Mouse (Mus musculus) testis, adult 2 months (tissue): Measurements from ENCODE around the gene Gramd1b. TPM values are rescaled to one million over a fixed set of nuclear protein-coding genes. Genes with fewer than 3 reads are reported as not detected.

Source experiments
- H3K27ac ChIP-seq: fragments of 200-500 bp; 2 replicates; pipeline ENCODE4 v1.5.1; 2012; ENCODE audit warnings: low read depth, low read length; ENCODE audit not compliant: control insufficient read depth, insufficient read depth
- H3K27me3 ChIP-seq: fragments of 200-500 bp; 2 replicates; pipeline ENCODE4 v1.6.1; 2012; ENCODE audit warnings: mild to moderate bottlenecking, low read length, moderate library complexity; ENCODE audit not compliant: control insufficient read depth, insufficient read depth
- H3K36me3 ChIP-seq: fragments of 200-500 bp; 2 replicates; pipeline ENCODE4 v1.6.1; 2012; ENCODE audit warnings: mild to moderate bottlenecking, low read length; ENCODE audit not compliant: control insufficient read depth, insufficient read depth
- H3K4me1 ChIP-seq: fragments of 200-500 bp; 2 replicates; pipeline ENCODE4 v1.6.1; 2012; ENCODE audit warnings: low read length; ENCODE audit not compliant: control insufficient read depth, insufficient read depth
- H3K4me3 ChIP-seq: fragments of 200-500 bp; 2 replicates; pipeline ENCODE4 v1.5.1; 2012; ENCODE audit warnings: low read depth, mild to moderate bottlenecking, low read length, moderate library complexity, mixed read lengths; ENCODE audit not compliant: control insufficient read depth
- CTCF ChIP-seq: fragments of 200-500 bp; IDR thresholded peaks from 2 replicates; pipeline ENCODE4 v1.5.1; 2012; ENCODE audit warnings: low read depth, mild to moderate bottlenecking, inconsistent platforms, low read length, moderate library complexity; ENCODE audit not compliant: control insufficient read depth, insufficient read depth, insufficient replicate concordance
- POLR2A ChIP-seq: fragments of 200-500 bp; IDR thresholded peaks from 2 replicates; pipeline ENCODE4 v1.6.1; 2012; ENCODE audit warnings: low read depth, mild to moderate bottlenecking, inconsistent platforms, low read length, moderate library complexity; ENCODE audit not compliant: control insufficient read depth
- polyA plus RNA-seq: library from polyadenylated mRNA; depleted of rRNA; stranded (reverse); fragments of >200 nt; gene quantifications from 2 replicates; pipeline ENCODE4 v1.2.3, GENCODE M21; 2012

Gene Gramd1b
- polyA plus RNA-seq, 1 experiment, result 143 TPM

DNA sequence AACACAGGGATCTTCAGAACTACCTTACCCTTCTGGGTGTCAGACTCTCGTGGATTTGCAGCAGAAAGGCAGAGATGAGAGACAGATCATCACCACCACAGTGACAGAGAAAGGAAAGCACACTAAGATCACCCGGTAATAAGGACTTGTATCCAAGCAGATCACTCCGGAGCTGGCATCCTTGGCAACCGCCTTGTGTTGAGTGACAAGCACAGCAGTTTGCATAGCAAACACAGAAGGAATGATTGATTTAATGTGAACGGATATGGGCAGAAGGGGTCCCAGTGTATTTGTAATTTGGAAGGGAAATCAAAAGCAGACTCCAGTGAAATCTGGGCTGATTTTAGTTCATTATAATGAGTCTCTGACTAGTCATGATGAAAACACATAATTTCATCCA, 97.9 kb downstream of the Gramd1b start:
- no peak for TF ChIP-seq POLR2A
- no peak for TF ChIP-seq CTCF
- Histone ChIP-seq H3K27ac (no peak overlapping the region), H3K4me1 (no peaks in the 10 kb centered on the region), H3K27me3 (no peaks in the 10 kb centered on the region), H3K36me3 (no peaks in the 10 kb centered on the region), H3K4me3 (no peak overlapping the region)

DNA sequence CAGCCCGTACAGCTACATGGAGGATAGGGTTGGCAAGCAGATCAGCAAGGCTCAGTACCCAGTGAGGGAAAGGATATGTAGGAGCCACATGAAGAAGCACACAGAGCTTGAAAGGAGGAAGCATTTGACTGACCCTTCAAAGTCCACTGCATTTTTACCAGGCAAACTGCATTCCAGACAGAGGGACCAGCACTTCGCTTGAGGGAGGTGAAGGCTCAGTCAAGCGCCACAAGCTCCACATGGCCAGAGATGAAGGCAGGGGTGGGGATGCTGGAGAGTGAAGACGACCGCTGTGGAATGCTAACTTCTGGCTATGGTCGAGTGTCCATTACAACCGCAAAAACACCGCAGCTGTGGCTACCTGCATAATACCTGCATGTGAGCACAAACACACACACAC, 100.2 kb downstream of the Gramd1b start:
- Histone ChIP-seq H3K36me3 (no peaks in the 10 kb centered on the region), H3K4me3 (no peak overlapping the region), H3K27me3 (no peaks in the 10 kb centered on the region), H3K4me1 (no peaks in the 10 kb centered on the region), H3K27ac (no peak overlapping the region)
- no peak for TF ChIP-seq CTCF
- TF ChIP-seq POLR2A, result no peak

DNA sequence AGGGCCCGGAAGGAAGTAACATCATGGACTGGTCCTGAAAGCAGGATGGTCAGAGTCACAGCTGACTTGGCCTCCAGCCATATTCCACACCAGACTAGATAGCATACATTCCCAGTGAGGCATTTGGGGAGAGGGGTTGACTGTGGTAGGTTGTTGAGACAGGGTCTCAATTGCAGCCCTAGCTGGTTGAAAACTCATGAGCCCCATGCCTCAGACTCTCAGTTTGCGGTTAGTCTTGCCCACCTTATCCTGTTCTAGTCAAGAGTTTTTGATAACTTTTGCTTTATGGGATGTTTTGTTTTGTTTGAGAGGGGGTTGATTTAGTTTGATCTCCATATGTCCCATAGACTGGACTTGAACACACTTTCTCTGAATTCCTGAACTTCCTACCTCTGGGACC, 103.5 kb downstream of the Gramd1b start:
- Histone ChIP-seq H3K4me3 (no peak overlapping the region), H3K27ac (no peak overlapping the region), H3K4me1 (no peaks in the 10 kb centered on the region), H3K27me3 (no peaks in the 10 kb centered on the region), H3K36me3 (no peaks in the 10 kb centered on the region)
- TF ChIP-seq CTCF (no peak), POLR2A (no peak)

DNA sequence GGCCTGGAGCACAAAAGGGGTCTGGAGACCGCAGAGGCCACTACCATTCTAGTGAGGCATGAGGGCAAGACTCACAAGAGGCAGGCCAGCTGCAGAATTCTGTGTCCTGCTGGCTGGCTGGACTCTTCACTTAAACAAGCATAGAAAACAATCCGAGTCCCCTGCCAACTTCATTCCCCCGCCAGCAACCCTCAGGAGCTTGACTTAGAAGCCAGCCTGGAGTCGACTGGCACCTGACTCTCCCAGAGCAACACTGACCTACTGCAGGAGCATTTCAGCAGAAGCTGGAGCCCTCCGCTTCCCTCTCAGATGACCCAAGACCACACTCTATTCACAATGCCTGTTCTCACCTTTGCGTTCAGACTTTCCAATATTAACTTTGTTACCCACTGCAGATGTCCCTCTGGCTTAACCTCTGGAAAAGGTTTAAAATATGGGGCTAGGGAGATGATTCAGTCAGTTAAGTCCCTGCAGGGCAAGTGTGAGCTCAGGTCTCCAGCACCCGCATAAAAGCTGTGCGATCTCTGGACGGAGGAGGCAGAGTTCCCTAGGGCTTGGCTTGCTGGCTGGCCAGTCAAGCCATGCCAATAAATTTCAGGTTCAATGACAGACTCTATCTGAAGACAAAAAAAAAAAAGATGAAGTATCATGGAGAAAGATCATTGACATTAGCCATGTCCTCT, 104.8 kb downstream of the Gramd1b start:
- H3K27me3 ChIP-seq, result no peaks in the 10 kb centered on the region
- H3K27ac ChIP-seq, result no peak overlapping the region
- TF ChIP-seq POLR2A (no peak), CTCF (no peak)
- no peaks in the 10 kb centered on the region for H3K4me1 ChIP-seq
- H3K36me3 ChIP-seq, result no peaks in the 10 kb centered on the region
- no peak overlapping the region for H3K4me3 ChIP-seq

DNA sequence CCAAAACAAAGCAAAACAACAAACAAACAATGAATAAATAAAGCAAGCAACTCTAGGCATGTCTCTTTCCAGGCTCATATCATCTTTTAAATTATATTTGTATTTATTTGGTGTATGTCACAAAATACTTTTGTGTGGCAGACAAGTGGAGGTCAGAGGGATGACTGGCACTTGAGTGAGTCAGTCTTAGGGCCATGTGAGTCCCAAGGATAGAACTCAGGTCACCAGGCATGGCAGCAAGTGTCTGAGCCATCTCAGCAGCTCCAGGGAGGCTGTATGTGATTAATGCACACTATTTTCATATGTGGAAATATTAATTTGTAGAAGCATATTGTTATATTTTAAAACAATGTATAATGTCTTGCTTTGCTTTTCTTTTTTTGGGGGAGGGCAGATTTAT, 106.3 kb downstream of the Gramd1b start:
- H3K4me3 ChIP-seq, result no peak overlapping the region
- H3K4me1 ChIP-seq, result no peaks in the 10 kb centered on the region

DNA sequence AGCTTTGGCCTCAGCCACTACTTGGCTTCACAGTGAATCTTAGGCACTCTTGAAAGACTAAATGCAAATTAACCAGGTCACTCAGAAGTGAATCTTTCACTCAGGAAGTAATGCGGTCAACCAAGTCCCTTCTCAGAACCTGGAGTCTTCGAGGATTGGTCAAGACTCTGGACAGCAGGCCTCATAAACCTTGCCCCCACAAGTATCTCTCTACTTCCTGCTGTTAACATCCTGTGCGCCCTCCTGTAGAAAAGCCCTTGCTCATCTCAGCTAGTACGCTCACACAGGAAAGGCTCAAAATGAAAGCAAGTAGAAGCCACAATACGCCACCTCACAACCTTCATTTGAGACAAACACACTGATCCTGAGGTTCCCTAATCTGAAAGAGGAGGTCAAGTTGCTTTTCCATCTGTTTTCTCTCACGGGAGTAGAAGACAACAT, 107.7 kb downstream of the Gramd1b start:
- Histone ChIP-seq H3K27ac (no peak overlapping the region), H3K4me1 (no peaks in the 10 kb centered on the region), H3K36me3 (no peaks in the 10 kb centered on the region), H3K27me3 (no peaks in the 10 kb centered on the region), H3K4me3 (no peak overlapping the region)
- TF ChIP-seq POLR2A, result no peak
- TF ChIP-seq CTCF, result no peak

More for the DNA sequence above, 106.3 kb downstream of the Gramd1b start:
- TF ChIP-seq CTCF, result no peak
- no peak for TF ChIP-seq POLR2A
- H3K36me3 ChIP-seq, result no peaks in the 10 kb centered on the region
- no peak overlapping the region for H3K27ac ChIP-seq
- no peaks in the 10 kb centered on the region for H3K27me3 ChIP-seq

DNA sequence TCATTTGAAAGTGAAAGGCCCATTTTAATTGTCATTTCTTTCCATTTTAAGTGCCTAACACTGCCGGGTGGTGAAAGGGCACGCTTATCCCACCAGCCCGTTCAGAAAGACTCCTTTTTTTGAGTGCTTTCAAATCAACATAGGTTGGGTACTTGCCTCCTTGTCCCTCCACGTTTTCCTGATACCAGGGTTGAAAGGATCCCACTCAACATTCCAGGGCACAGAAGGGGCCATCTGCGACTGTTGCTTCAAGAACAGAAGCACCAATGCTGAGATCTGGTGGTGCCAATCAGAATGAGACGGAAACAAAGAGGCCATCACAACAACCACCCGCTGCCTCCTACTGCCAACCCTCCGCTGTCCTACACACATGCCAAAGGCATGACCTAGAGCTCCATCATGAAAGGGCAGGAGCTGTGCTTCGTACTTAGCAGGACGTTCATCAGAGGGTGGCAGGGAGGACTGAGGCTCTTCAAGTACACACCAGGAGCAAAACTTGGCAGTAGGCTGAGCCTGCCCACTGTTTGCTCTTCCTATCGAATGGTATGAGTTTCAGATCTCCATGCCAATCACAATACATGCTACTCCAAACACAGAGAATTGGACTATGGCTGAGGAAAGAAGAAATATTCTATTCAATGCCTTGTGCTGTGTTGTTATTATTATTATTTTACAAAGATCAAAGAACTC, 108.7 kb downstream of the Gramd1b start:
- no peak overlapping the region for H3K27ac ChIP-seq
- no peaks in the 10 kb centered on the region for H3K27me3 ChIP-seq
- no peaks in the 10 kb centered on the region for H3K4me1 ChIP-seq
- no peak for TF ChIP-seq CTCF
- TF ChIP-seq POLR2A, result no peak
- H3K4me3 ChIP-seq, result no peak overlapping the region
- no peaks in the 10 kb centered on the region for H3K36me3 ChIP-seq
